Mouse (Mus musculus) forebrain, postnatal 0 days (tissue): Measurements from ENCODE around the gene Rps29. TPM values are rescaled to one million over a fixed set of nuclear protein-coding genes. Genes with fewer than 3 reads are reported as not detected.
"Not testable (repeated sequence)": the region's sequence is repeated elsewhere in the genome, so short reads cannot be mapped to it uniquely, and the experiment has no call there.

Experiments used
- ATAC-seq: fragments of 200-750 bp; cut with Nextera tagmentation; 2 replicates; pipeline ENCODE4 v1.8.0; 2017; ENCODE audit warnings: mild to moderate bottlenecking, moderate library complexity
- DNase-seq: peaks from one replicate; pipeline ENCODE4 v3.0.0-alpha.2; 2015
- H3K27ac ChIP-seq: fragments of 300-500 bp; sonication (generic); 2 replicates; pipeline ENCODE4 v1.5.1; 2014; ENCODE audit warnings: low read depth, mild to moderate bottlenecking, antibody characterized with exemption, low read length, moderate library complexity, mixed read lengths
- H3K27me3 ChIP-seq: fragments of 300-500 bp; sonication (generic); 2 replicates; pipeline ENCODE4 v1.6.1; 2014; ENCODE audit warnings: mild to moderate bottlenecking, low read length, mixed read lengths; ENCODE audit not compliant: insufficient read depth
- H3K36me3 ChIP-seq: fragments of 300-500 bp; sonication (generic); 2 replicates; pipeline ENCODE4 v1.6.1; 2014; ENCODE audit warnings: mild to moderate bottlenecking, moderate library complexity; ENCODE audit not compliant: insufficient read depth
- H3K4me1 ChIP-seq: fragments of 300-500 bp; sonication (generic); 2 replicates; pipeline ENCODE4 v1.6.1; 2014; ENCODE audit warnings: antibody characterized with exemption; ENCODE audit not compliant: insufficient read depth
- H3K4me2 ChIP-seq: fragments of 300-500 bp; sonication (generic); 2 replicates; pipeline ENCODE4 v1.6.1; 2014; ENCODE audit warnings: low read depth, mild to moderate bottlenecking, moderate library complexity
- H3K4me3 ChIP-seq: fragments of 300-500 bp; sonication (generic); 2 replicates; pipeline ENCODE4 v1.5.1; 2014; ENCODE audit warnings: low read depth, low read length, mixed read lengths
- H3K9ac ChIP-seq: fragments of 300-500 bp; sonication (generic); 2 replicates; pipeline ENCODE4 v1.6.1; 2014; ENCODE audit warnings: mild to moderate bottlenecking
- H3K9me3 ChIP-seq: fragments of 300-500 bp; sonication (generic); 2 replicates; pipeline ENCODE4 v1.6.1; 2016; ENCODE audit warnings: low read length
- CTCF ChIP-seq: sonication (generic); IDR thresholded peaks from 2 replicates; pipeline ENCODE4 v1.5.1; 2016; ENCODE audit warnings: antibody characterized with exemption, control low read depth, low read depth
- WGBS: fragments of 180-500 bp; shearing (Covaris S2); extraction: QIAGEN DNeasy Blood & Tissue Kit; methylation state at CpG from one replicate; pipeline ENCODE4 v1.1.7; 2014; 5-methylcytosine and 5-hydroxymethylcytosine counted together
- polyA plus RNA-seq: library from polyadenylated mRNA; unstranded; fragments of >200 nt; fragmentation: Nextera tagmentation; extraction: Ambion mirVana; gene quantifications from 2 replicates; pipeline ENCODE4 v1.2.1, GENCODE M21; 2015
- total RNA-seq: library from RNA; depleted of rRNA; stranded (reverse); fragments of >200 nt; gene quantifications from 2 replicates; pipeline ENCODE4 v1.2.3, GENCODE M21; 2014

The Rps29 gene
- total and polyA plus RNA-seq, 2 experiments from 2014 or later, result 333 to 1,372 TPM

GRCm38 (mm10) chr12:69164904-69165303, 5.9 kb upstream of the Rps29 start:
- no peak overlapping the region for H3K4me3 ChIP-seq
- WGBS, result 59% methylated on average over 3 of the region's 3 CpGs
- no peak for ATAC-seq
- H3K4me2 ChIP-seq, result no peak overlapping the region
- TF ChIP-seq CTCF, result no peak
- H3K27ac ChIP-seq, result no peak overlapping the region
- H3K9ac ChIP-seq, result no peak overlapping the region
- H3K36me3 ChIP-seq, result no peaks in the 10 kb centered on the region
- no peaks in the 10 kb centered on the region for H3K9me3 ChIP-seq
- no peaks in the 10 kb centered on the region for H3K27me3 ChIP-seq
- H3K4me1 ChIP-seq, result 0 out of 2 replicates have a peak, but pooled peaks cover 5% of the 10 kb centered on the region
- DNase-seq, result no peak

- H3K9me3 ChIP-seq, DNase-seq, H3K4me2 ChIP-seq, H3K27ac ChIP-seq, H3K9ac ChIP-seq, H3K36me3 ChIP-seq, H3K4me1 ChIP-seq, ATAC-seq, H3K27me3 ChIP-seq, H3K4me3 ChIP-seq: not testable (repeated sequence)
- 84% methylated on average over 4 of the region's 4 CpGs for WGBS
These were observed 4.6 kb upstream of the Rps29 start for GRCm38 (mm10) chr12:69163586-69163985.

GRCm38 (mm10) chr12:69160677-69161076, 1.7 kb upstream of the Rps29 start:
- not testable (repeated sequence) for H3K9ac ChIP-seq, DNase-seq, H3K27ac ChIP-seq, ATAC-seq, H3K27me3 ChIP-seq, H3K4me1 ChIP-seq, H3K9me3 ChIP-seq, H3K4me3 ChIP-seq, H3K4me2 ChIP-seq
- WGBS, result 80% methylated on average over 2 of the region's 2 CpGs
- H3K36me3 ChIP-seq, result peaks cover 14% of the 10 kb centered on the region; the same call in 1 of the 2 replicates

GRCm38 (mm10) chr12:69159578-69159940, 573 bp upstream of the Rps29 start:
- H3K27ac ChIP-seq, result peak overlapping the region; percentile 50; the same call in 1 of the 2 replicates

GRCm38 (mm10) chr12:69158366-69158764, 621 bp downstream of the Rps29 start:
- Histone ChIP-seq H3K9me3 (no peaks in the 10 kb centered on the region), H3K9ac (peak overlapping the region; percentile 86), H3K4me1 (peaks cover 5% of the 10 kb centered on the region; the same call in 1 of the 2 replicates), H3K36me3 (peaks cover 14% of the 10 kb centered on the region; the same call in 1 of the 2 replicates), H3K4me2 (peak overlapping the region; percentile 55), H3K27me3 (no peaks in the 10 kb centered on the region), H3K4me3 (peak overlapping the region; percentile 65), H3K27ac (peak overlapping the region; percentile 96)
- DNase-seq (no peak), ATAC-seq (no peak)
- no peak for TF ChIP-seq CTCF
- 2% methylated on average over 19 of the region's 19 CpGs for WGBS

More at GRCm38 (mm10) chr12:69159578-69159940, 573 bp upstream of the Rps29 start:
- Histone ChIP-seq H3K9me3 (no peaks in the 10 kb centered on the region), H3K4me1 (peaks cover 5% of the 10 kb centered on the region; the same call in 1 of the 2 replicates), H3K4me2 (peak overlapping the region; percentile 29; the same call in 1 of the 2 replicates), H3K4me3 (peak overlapping the region; percentile 65), H3K36me3 (peaks cover 14% of the 10 kb centered on the region; the same call in 1 of the 2 replicates), H3K27me3 (no peaks in the 10 kb centered on the region), H3K9ac (no peak overlapping the region)
- DNase-seq, result peak; percentile 91
- TF ChIP-seq CTCF, result peak; percentile 83
- ATAC-seq, result no peak
- WGBS, result 4% methylated on average over 9 of the region's 9 CpGs

GRCm38 (mm10) chr12:69157107-69157506, 1.9 kb downstream of the Rps29 start:
- no peak for ATAC-seq
- peaks cover 14% of the 10 kb centered on the region; the same call in 1 of the 2 replicates for H3K36me3 ChIP-seq
- H3K9me3 ChIP-seq, result no peaks in the 10 kb centered on the region
- H3K9ac ChIP-seq, result no peak overlapping the region
- H3K4me2 ChIP-seq, result no peak overlapping the region
- no peak overlapping the region for H3K27ac ChIP-seq
- 97% methylated on average over 2 of the region's 2 CpGs for WGBS
- TF ChIP-seq CTCF, result no peak
- no peak for DNase-seq
- H3K4me1 ChIP-seq, result peaks cover 5% of the 10 kb centered on the region; the same call in 1 of the 2 replicates
- H3K4me3 ChIP-seq, result no peak overlapping the region
- H3K27me3 ChIP-seq, result no peaks in the 10 kb centered on the region

- H3K4me3 ChIP-seq, result no peak overlapping the region
- no peaks in the 10 kb centered on the region for H3K9me3 ChIP-seq
- no peak for TF ChIP-seq CTCF
- ATAC-seq, result no peak
- no peak for DNase-seq
- H3K36me3 ChIP-seq, result peaks cover 14% of the 10 kb centered on the region; the same call in 1 of the 2 replicates
- WGBS, result 89% methylated on average over 4 of the region's 4 CpGs
- H3K4me1 ChIP-seq, result peaks cover 5% of the 10 kb centered on the region; the same call in 1 of the 2 replicates
- no peak overlapping the region for H3K9ac ChIP-seq
- no peak overlapping the region for H3K27ac ChIP-seq
- H3K27me3 ChIP-seq, result no peaks in the 10 kb centered on the region
- no peak overlapping the region for H3K4me2 ChIP-seq
These were observed 2.5 kb downstream of the Rps29 start for GRCm38 (mm10) chr12:69156436-69156835.
